Mouse (Mus musculus): ENCODE results near the gene Lpar3.

DNA sequence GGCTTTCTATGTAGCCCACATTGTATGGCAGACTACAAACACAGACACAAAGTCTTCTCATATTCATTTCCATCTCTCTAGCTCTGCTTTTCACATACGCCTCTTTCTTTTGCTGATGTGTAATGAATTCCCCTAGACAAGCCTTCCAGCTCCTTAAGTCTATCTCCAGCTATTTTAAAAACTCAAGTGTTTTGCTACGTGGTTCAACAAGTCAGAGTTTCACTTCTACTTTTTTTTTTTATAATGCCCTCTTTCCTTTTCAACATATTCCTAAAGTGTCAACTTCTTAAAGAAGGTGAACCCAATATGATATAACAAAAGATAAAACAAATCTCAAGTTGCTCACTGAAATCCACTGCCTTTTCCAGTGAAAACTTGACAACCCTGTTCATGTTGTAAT lies 8.8 kb upstream of the Lpar3 start:
- no peak for TF ChIP-seq CTCF (IDR thresholded peaks at IDR 0.05; ENCODE audit: control insufficient read depth, insufficient read depth, insufficient read length)
- TF ChIP-seq USF1 (IDR thresholded peaks at IDR 0.05; ENCODE audit: low read depth): no peak
- no peak for TF ChIP-seq MAX (IDR thresholded peaks at IDR 0.05)
- no peak for TF ChIP-seq MYOD1 (IDR thresholded peaks at IDR 0.05; ENCODE audit: control insufficient read depth, insufficient read length, low read depth)
- TF ChIP-seq MYOG (IDR thresholded peaks at IDR 0.05; ENCODE audit: control insufficient read depth, extremely low read depth, insufficient read length): no peak
- TF ChIP-seq FOSL1 (IDR thresholded peaks at IDR 0.05; ENCODE audit: insufficient read depth, low read length, poor library complexity, severe bottlenecking): no peak

All from C2C12 (cell line).